Mouse (Mus musculus) cerebral cortex, adult 2 months (tissue): ENCODE measurements around the gene Arid5b.

Source experiments
- WGBS: fragments of 180-500 bp; shearing (Covaris S2); methylation state at CpG from one replicate; pipeline ENCODE4 v1.1.7; 2018; 5-methylcytosine and 5-hydroxymethylcytosine counted together

Arid5b gene

GRCm38 (mm10) chr10:68236956-68237455, 41.5 kb downstream of the Arid5b start:
- WGBS: 92% methylated on average over 14 of the region's 14 CpGs

DNA sequence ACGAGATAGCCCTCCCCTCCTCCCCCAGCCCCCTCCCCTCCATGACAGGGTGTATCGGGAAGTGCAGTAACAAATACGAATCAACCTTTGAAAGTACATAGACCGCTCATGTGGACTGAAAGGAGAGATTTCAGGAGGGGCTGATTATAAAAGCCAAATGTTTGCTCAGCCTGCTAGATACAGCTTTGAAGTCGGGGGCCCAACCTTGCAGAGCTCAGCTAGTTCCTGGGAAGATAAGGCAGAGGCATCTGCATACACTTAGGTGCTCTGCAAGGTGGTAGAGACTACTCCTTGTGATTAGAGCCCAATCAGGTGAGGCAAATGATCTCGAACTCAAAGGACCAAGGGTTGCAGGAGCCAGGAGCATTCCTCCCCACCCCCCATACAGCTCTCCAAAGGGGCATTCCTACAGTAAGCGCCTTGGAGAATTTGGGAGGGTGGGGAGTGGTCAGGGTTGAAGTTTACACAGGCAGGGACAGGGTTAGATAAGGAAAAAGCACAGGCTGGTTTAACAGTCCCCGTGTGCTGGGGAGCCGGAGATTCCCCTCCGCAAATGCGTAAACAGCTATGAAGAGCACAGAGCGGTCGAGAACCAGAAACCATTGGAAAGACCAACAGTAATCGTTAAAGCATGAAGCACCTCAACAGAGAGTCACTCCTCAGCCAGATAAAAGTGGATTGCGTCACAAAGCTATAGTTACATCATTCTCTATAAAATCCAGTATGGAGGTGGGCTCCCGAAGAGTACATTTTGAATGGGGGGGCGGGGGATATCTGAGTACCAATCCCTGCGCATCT, 47.0 kb downstream of the Arid5b start:
- 87% methylated on average over 18 of the region's 18 CpGs for WGBS

- 84% methylated on average over 13 of the region's 13 CpGs for WGBS
These were observed 47.7 kb downstream of the Arid5b start for GRCm38 (mm10) chr10:68230653-68231384.

DNA sequence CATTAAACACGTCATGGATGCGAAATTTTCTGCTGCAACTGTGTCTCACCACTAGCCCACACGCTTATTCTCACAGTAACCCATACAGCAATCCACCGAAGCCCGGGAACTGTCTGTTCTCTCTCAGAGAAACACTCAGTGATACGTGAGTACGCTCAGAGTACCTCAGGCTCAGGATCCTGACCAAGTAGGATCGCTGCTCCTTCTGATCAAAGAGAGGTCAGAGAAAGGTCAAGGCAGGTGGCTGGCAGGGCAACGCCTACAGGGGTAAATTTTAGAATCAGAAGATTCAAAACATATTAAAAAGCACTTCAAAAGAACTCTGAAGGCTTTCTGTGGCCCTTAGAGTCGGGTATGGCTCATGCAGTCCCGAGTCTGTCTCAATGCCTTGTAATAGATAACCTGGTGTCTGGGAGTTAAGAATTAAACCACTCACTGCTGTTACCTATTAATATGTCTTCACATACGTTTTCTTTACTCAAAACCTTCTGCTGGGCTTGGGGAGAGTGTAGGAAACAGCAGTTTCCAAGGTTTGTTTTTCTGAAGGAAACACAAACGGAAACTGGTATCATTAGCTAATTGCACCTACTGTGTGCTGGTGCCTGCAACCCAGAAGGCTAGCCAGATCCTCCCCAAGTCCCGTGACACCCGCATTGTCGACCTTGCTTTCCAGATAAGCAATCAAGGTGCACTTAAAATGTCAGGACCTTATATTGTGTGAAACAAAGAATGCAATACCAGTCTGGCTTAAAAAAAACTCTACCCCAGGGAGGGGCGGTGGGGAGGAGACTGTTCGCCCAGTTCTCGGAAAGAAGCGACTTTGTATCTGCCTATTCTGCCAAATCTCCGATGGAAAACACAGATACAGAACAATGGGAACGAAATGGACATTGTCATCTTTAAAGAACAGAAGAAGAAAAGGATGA, 48.6 kb downstream of the Arid5b start:
- 84% methylated on average over 22 of the region's 22 CpGs for WGBS

DNA sequence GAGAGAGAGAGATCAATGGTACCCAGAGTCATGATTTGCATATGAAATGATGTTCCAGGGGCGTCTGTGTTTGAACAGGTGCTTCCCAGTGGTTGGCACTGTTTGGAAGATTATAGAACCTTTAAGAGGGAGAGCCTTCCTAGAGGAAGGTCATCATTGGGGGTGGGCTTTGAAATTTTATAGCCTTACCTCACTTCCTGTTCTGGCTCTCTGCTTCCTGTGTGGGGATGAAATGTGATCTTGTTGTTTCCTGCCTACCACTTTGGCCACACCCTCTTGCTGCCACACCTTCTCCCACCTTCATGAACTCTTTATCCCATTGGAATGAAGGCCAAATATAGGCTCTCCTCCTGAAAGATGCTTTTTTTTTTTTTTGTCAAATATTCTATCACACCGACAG, 55.9 kb downstream of the Arid5b start:
- WGBS: 81% methylated on average over 2 of the region's 2 CpGs

DNA sequence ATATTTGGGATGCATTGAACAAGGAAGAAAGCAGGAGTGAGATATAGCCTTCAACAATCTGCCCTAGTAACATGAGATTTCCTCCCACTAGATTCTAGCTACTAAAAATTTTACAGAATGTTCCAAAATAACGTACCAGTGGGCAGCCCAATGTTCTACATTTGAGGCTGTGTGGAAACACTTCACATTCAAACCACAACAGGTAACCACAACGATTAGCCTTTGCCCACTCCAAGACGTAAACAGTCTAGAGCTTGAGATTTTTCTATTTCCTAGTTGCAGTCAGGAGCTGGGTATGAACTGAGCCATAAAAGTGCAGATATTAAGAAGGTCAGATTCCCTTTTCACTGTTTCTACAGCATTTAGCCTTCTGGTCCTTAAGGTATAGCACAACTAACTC, 56.5 kb downstream of the Arid5b start:
- 52% methylated on average over 3 of the region's 3 CpGs for WGBS

GRCm38 (mm10) chr10:68219327-68219726, 59.2 kb downstream of the Arid5b start:
- WGBS: 50% methylated on average over 9 of the region's 9 CpGs

- WGBS: 81% methylated on average over 4 of the region's 4 CpGs
These were observed 59.9 kb downstream of the Arid5b start for GRCm38 (mm10) chr10:68218678-68219077.

DNA sequence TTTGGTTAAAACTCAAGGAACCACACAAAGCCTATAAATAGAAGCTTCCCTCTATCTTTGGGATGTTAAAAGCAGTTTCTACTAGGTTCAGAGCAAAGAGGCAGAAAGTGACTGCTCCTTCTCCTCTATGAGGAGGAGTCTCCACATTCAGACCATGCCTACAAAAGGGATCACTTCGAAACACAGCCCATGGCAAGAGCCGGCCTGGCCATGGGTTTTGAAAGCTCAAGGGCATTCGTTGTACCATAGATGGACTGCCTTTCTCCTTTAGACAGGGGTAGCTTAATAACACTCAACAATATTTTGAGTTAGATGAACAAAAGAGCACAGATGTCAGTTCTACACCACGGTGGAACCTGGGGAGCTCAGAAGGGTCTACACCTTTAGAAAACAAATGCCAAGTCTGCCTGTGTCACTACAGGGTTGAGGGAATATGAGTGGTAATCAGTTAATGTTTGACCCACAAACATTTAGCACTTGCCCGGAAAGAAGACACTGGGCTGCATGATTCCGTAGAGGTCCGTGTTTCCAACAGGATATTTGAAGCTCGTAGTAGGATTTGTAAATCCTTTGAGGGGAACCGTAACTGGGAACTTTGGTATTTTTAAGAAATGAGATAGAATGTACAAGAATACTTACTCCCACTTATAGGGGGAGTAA, 63.6 kb downstream of the Arid5b start:
- 77% methylated on average over 9 of the region's 9 CpGs for WGBS

DNA sequence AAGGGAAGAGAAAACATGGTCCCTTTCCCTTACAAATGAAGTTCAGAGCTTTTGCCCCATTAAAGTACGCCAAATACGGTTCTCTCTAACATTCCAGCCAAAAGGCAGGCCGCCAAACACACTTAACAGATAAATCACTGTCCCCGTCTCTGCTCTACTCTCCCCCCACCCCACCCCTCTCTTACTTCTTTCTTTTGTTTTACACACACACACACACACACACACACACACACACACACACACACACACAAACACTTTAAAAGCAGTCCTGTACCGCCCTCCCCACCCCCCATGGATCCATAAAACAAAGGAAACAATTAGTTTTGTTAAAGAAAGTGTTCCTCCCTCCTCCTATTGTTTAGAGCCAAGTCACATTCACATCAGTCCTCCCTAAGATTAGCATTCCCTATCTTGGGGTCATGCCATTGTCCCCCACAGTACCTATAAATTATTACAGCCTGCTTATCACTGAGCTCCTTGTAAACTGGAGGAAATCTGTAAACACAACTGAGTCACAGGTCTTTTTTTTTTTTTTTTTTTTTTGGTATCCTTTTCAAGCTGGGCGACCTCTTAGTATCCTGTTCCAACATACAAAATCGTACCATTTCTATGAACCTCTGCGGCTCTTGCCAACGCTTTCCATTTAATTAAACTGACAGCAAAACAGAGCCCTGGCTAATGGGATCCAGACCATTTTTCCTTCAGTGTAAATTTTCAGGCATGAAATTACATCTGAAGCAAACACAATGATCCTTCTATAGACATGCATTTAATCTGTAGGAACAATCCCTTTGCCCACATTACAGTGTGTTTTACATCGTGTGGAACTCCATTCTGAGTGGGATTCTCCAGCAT, 66.3 kb downstream of the Arid5b start:
- 53% methylated on average over 10 of the region's 10 CpGs for WGBS

- 77% methylated on average over 2 of the region's 2 CpGs for WGBS
These were observed 67.0 kb downstream of the Arid5b start for GRCm38 (mm10) chr10:68211514-68211913.

- 88% methylated on average over 12 of the region's 12 CpGs for WGBS
These were observed 68.4 kb downstream of the Arid5b start for GRCm38 (mm10) chr10:68210025-68210642.

DNA sequence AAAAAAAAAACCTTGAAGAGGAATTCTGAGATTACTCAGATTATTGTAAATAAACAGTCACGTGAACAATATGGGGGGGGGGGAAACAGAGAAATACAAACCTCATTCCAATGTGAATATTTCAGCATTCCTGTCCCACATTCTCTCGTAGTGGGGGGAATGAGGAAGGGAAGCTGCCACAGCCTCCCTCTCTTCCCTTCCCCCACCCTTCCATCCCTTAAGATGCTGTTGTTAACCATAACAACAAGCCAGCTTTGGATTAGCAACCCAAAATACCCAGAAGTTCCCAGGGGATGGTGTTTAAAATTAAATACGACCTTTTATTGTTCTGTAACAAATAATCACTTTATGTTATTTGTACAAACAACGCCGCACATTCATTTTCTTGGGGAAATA, 69.9 kb downstream of the Arid5b start:
- 59% methylated on average over 5 of the region's 5 CpGs for WGBS

GRCm38 (mm10) chr10:68207803-68208669, 70.5 kb downstream of the Arid5b start:
- 50% methylated on average over 20 of the region's 20 CpGs for WGBS

- WGBS: 86% methylated on average over 6 of the region's 6 CpGs
These were observed 74.1 kb downstream of the Arid5b start for GRCm38 (mm10) chr10:68204391-68204790.

GRCm38 (mm10) chr10:68203860-68204259, 74.7 kb downstream of the Arid5b start:
- 77% methylated on average over 7 of the region's 7 CpGs for WGBS

GRCm38 (mm10) chr10:68203322-68203721, 75.2 kb downstream of the Arid5b start:
- WGBS: 67% methylated on average over 11 of the region's 11 CpGs

GRCm38 (mm10) chr10:68199440-68199839, 79.1 kb downstream of the Arid5b start:
- 96% methylated on average over 5 of the region's 5 CpGs for WGBS

DNA sequence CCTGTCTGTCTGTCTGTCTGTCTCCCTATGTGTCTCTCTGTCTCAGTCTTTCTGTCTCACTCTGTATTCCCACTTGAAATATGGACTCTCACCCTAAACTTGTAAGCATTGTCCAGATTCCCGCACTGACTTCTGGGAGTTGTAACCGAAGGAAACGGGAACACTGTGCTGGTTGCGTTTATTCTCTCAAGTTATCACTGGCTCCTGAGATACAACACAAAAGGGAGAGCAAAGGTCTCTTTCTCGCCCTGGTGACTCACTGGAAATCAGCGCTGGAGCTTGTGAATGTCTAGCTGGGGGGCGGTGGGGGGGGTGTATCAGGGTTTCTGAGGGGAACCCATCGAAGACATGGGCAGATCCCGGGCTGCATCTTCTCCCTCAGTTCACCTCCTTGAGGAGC, 82.2 kb downstream of the Arid5b start:
- 84% methylated on average over 9 of the region's 9 CpGs for WGBS
